Mouse (Mus musculus): ENCODE results near the gene Ptprd.
"Not testable (repeated sequence)": the region's sequence is repeated elsewhere in the genome, so short reads cannot be mapped to it uniquely, and the experiment has no call there.

The Ptprd gene

DNA sequence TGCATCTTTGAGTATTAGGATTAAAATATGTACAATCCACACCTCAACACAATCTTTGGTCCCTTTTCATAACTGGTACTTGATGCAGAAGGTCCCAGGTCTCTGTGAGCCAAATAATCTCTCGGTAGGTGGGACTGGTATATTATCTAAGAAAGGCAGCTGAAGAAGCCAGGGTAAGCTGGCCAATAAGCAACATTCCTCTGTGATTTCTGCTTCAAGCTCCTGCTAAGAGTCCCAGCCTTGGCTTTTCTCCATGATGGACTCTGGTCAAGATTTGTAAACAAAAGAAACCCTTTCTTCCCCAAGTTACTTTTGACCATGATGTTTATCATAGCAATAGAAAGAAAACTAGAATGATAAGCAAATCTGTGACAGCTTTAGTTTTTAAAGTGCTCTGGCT is 2012.4 kb downstream of the Ptprd start:
- no peak for DNase-seq (ENCODE audit: extremely low spot score)

DNA sequence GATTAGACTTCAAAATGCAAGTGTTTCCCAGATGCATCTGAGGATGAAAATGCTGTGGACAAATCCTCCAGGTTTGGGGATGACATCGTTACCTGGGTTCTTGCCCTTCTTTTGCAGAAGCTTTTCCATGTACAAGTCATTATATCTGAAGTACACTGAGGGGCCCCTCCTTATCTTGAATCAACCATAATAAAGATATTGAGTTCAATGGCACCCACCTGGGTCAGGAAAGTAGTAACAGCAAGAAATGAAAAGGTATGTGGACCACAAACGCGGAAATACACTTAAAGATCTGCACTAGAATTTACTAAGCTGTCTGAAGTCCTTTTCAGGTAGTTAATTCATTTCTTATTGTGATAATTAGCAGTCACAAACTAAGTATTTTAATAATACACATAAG is 2017.0 kb downstream of the Ptprd start:
- no peak for DNase-seq (ENCODE audit: extremely low spot score)

DNA sequence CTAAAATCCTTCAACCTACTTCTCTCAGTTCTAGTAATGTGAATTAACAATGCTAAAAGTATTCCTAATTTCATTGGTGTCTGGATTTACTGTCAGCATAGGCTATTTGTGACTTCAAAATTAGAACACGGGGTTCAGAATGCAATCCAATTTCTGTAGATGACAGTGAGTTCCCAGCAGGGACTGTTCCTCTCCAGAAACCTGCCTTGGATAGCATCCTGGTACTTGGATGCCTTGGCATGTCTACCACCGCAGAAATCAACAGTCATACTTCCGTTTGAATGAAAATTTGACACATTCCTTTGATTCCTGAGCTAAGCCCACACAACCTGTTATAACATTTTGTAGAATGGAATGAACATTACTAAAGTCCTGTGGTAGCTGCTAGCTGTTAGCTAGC is 2018.3 kb downstream of the Ptprd start:
- DNase-seq (ENCODE audit: extremely low spot score) = no peak

DNA sequence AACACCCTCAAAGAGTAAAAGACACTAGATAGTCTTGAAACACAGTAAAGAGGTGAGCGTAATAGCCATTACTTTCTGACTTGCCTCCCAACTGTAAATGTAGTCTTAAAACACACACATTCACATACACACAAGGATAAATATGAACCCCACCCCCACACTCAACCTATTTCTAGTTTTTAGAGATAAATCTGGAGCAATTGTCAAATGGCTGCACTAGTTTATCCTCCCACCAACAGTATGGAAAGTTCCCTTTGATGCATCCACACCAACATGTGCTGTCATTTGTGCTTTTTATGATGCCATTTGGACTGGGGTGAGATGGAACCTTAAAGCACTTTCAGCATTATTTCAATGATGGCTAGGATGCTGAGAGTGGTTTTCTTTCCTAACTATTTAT is 2019.7 kb downstream of the Ptprd start:
- DNase-seq (ENCODE audit: extremely low spot score) = no peak

DNA sequence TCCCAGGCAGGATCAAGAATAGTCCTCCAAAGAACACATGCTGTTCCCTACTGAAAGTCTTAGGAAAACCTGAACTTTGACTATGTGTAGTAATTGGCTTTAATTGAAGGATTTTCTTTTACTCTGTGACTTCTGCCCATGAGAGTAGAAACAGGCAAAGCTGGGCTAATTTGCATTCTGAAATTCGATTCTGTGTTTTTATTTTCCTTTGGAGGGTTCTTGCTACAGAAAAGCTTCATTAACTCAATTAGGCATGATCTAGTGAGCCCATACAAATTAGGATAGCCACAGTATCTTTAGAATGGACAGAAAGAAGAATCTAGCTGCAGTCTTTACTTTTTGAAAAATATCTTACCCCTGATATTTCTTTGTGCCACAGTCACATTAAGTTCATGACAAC is 2021.0 kb downstream of the Ptprd start:
- no peak for DNase-seq (ENCODE audit: extremely low spot score)

DNA sequence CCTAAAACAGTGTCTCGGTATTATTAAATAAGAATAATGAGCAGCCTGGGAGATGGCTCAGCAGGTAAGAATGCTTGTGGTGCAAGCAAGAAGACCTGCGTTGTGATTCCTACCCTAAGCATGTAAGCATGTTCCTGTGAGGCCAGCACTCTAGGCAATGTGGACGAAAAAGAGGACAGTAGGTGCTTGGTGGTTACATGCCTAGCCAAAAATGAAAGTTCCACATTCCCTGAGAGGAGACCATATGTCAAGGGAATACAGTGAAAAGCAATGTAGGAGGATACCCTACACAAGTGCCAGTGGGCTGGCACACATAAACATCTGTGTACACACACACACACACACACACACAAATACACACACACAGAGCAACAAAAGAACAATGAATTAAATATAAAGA is 2028.7 kb downstream of the Ptprd start:
- DNase-seq (ENCODE audit: extremely low spot score) = no peak

DNA sequence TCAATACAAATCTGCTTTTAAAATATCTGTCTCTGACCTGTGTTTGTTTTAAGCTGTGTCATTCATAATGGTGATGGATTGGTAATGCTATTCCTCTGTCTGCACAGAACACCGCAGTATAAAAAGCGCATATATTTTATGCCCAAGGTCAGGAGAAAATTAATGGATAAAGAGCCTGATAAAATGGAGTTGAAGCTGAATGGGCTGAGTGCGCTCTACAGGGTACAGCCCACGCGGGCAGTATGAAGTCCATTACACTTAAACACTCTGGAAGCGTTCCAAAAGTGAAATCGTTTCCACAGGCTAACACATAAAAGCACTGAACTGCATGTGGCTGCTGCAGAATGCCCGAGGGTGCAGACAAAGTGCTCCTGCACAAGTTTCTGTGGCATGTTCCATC is 2032.3 kb downstream of the Ptprd start:
- DNase-seq (ENCODE audit: extremely low spot score) = no peak

DNA sequence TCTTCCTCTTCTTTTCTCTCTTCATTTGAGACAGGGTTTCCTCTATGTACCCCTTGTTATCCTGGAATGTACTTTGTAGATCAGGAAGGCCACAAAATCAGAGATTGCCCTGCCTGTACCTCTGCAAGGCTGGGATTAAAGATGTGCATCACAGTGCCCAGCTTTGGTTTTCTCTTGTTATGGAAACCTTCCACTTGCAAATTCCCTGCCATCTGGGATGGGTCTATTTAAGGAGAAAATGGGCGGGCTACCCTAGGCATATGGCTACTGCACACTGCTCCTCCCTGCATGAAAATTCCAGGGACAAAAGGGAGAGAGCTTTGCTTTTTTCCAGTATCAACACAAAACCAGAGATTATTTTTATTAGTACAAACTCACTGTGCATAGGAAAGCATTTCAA is 2036.7 kb downstream of the Ptprd start:
- DNase-seq (ENCODE audit: extremely low spot score) = no peak

DNA sequence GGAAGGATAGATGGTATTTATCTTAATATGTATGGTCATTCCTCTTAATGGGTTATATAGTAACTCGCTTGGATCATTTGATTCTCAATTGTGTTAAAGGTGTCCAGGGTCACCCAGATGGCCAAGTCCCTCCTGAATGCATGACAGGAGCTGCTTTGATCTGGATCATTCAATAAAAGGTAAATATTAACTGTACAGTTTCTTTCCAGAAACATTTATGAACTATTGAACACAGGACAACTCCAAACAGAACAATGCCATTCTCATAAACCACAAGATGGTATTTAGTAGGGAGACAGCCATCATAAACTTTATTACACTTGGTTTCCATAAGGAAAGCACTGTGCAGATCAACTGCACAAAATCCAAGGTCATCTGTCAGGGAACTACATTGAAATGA is 2056.0 kb downstream of the Ptprd start:
- DNase-seq (ENCODE audit: extremely low spot score) = no peak

DNA sequence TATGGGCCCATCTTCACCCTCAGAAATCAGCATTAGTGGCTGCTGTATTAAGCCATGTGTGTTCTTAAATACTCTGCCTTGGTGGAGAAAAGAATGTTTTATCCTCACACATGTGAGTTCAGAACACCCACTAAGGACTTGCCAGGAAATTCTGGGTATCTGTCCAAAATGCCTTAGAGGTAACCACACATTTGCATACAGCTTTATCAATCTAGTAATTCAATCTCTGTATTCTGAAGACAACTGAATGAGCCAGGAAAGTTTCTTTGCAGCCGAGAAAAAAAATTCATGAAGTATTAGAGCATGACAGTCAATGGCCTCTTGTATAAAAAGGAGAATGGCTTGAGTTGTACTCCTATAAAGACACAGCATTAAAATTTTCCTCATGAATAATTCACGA is 2057.6 kb downstream of the Ptprd start:
- DNase-seq (ENCODE audit: extremely low spot score) = no peak

DNA sequence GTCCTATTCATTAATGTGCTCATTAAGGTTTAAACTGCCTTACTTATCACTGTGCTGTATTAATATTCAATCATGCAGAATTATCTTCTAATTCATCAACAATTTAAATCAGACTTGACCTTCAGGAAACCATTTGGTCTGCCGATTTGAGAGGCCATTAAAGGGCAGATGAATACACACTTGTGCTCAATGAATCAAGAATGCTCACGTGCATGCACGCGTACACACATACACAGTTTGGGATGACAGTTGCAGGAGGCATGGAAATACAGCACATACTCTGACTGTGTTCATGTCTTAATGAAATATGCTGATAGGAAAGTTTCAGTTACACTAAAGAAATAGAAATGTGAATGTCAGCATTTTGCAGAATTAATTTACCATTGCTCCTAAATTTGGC is 2066.8 kb downstream of the Ptprd start:
- DNase-seq (ENCODE audit: extremely low spot score) = no peak

DNA sequence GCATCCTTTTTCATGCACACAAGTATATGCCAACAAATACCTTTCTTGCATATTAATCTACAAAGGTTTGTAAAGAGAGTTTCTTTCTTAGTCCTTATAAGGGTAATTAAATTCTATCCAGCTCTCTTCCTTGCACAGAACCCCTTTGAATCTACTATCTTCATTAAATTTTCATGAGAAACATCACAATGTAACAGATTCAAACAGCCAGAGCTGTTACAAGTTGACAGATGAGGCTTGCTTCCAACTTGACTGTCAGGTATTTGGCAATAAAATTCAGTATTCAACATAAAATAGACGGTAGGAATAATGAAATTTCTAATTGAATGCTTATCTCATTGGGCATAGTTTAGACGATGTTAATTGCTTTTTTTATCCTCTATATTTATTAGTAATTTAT is 2067.4 kb downstream of the Ptprd start:
- no peak for DNase-seq (ENCODE audit: extremely low spot score)

DNA sequence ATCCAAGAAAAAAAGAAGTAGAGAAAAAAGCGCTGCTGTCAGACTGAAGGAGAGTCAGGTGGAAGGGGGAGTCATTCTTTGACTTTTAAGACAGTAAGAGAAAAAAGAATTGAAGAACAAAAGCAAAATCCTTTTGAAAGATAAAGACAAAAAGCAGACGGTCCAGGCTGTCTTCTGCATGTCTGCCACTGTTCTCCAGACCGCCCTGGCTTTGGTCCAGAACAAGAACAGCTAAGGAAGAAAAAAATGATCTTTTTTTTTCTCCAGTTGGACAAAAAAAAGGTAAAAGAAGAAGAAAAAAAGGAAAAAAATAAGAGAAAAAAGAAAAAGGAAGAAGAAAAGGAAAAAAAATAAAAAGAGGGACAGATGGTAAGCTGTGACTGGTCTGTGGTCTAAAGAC is 2073.9 kb downstream of the Ptprd start:
- DNase-seq (ENCODE audit: extremely low spot score) = no peak

DNA sequence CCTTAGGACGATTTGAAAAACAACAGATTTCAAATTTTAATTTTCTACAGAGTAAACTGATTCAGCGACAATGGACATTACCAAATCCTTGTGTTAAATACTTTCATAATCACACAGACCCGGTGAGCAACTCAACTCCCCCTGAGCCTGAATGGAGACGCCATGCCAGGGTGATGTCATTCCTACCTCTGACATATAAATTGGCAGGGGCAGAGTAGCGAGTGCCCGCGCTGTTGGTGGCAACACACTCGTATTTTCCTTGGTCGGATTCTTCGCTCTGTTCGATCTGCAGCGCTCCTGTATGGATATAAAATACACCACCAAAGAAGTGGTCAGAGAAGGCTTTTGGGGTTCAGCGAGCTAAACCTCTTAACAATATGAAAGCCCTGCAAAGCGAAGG is 2075.1 kb downstream of the Ptprd start:
- DNase-seq (ENCODE audit: extremely low spot score) = no peak

DNA sequence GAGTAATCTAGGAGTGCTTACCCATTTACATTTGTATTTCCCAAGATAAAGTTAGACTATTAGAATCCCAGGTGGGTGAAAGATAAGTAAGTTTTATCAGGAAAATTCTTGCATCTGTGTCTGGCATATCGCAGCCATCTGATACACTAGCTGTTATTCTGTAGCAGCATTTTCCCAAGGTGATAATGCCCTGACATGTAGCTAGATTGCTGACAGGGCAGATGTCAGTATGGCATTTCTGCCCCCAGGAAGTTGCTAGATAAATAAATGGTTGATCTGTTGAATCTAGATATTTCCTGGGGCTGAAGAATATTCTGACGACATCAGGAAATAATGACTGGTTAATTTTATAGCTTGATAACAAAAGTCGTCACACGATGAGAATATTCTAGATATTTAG is 2119.9 kb downstream of the Ptprd start:
- DNase-seq (ENCODE audit: extremely low spot score) = no peak

DNA sequence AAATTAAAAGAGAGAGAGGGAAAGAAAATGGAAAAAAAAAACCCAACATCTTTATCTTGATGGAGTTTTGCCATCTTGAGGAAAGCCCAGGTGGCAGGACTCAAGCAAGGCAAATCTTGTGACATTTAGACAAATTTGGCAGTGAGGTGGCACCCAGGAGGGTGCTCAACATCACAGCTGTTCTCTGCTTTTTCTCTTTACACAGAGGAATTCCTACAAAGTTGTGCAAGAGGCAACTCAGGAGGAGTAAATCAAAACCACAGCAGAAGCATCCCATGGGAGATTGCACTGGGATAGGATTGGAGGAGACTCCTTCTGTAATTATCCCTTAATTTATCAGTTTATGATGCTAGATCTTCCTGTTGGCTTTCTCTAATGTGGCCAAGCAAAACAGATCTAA is 2121.9 kb downstream of the Ptprd start:
- DNase-seq (ENCODE audit: extremely low spot score) = no peak

DNA sequence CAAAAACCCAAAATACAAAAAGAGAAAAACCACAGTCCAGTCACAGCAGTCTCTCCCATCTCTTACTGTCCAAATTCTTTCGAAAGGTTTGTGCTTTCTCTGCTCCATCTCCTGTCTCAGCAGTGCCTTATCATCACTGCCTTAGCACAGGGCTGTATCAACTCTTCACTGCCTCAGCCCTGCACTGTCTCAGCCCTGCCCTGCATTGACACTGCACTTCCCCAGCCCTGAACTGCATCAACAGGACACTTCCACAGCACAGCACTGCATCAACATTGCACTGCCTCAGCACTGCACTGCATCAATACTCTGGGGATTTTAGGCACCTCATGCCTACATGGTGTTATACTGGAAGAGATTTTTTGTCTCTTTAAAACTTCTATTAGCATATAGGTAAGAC is 2135.7 kb downstream of the Ptprd start:
- no peak for DNase-seq (ENCODE audit: extremely low spot score)

DNA sequence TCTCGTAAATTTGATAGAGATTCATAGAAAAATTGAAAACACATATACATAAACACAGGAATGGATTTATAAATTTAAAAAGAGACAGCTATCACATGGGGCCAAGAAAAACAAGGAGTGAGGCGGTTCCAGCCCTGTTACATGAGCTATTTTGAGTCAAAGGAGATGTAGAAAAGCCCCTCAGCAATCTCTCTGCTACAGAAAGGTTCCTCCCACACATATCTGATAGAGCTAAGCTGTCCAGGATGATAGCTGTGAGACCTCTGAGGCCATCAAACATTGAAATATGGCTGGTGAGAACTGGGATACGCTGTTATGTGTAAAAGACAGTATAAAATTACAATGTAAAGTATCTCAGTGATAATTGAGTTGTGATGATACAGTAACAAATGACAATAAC is 2138.5 kb downstream of the Ptprd start:
- DNase-seq (ENCODE audit: extremely low spot score) = no peak

DNA sequence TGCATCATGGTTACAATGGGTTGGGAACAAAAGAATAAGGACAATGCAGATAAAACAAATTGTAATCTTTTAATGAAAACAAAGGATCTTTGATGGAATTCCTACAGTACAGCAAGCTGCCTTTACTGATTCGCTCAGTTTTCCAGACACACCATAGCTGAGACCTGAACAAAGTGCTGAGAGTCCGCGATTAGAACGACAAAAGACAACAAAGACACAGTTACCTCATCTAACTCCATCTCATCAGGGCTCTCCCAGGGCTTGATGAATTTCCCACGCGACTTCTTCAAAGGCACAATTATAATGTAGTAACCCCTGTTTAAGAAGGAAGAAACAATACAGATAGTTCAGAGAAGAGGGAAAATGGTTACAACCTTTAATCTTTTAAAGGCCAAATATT is 2140.0 kb downstream of the Ptprd start:
- DNase-seq (ENCODE audit: extremely low spot score) = no peak

DNA sequence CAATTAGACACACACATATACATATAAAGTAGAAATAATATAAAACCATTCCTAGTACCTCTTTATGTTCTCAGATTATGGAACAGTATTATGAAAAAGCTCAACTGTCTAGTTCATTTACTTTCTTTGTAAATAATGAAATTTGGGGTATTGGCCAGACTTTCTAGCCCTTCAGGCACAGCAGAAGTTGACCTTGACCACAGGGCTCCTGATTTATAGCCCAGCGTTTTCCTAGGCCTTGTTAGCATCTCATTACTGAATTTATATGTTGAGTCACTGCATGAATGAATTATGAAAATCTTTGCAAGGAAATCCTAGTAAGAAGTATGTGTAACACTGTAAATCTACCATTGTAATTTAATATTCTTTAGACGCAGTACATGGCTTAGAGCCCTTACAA is 2154.9 kb downstream of the Ptprd start:
- DNase-seq (ENCODE audit: extremely low spot score) = no peak

DNA sequence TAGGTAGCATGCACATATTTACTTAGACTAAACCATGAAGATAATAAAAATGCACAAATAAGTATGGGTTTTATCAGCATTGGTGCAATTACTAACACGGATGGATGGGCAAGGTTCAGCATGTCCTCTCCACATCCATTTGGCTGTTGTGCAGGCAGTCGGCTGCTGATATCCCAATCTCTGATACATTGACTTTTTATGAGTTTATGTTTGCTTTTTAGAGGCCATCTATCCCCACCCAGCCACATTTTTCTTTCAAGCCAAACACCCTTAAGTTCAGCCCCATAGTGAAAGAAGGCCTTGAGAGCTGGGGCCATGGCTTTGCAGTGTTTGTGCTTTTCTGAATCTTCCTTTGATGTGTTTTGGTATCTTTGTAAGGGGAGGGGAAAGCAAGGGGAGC is 2166.1 kb downstream of the Ptprd start:
- DNase-seq (ENCODE audit: extremely low spot score) = no peak

DNA sequence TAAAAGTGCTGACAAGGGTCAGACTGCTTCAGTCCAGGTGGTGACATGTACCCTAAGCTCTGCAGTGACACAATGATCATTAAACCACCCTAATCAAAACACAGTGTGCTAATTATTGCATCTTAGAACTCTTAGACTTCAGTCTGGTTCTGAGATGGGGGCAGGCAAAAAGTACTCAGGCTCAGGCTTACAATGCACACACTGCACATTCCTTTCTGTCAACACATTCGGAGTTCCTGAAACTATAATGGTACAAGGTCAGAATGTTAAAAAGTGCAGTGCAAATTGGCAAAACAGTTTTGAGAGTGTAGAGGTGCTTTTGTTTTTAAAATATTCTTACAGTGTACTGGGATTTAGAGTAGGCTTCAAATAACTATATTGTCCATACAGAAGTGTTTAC is 2167.0 kb downstream of the Ptprd start:
- no peak for DNase-seq (ENCODE audit: extremely low spot score)

DNA sequence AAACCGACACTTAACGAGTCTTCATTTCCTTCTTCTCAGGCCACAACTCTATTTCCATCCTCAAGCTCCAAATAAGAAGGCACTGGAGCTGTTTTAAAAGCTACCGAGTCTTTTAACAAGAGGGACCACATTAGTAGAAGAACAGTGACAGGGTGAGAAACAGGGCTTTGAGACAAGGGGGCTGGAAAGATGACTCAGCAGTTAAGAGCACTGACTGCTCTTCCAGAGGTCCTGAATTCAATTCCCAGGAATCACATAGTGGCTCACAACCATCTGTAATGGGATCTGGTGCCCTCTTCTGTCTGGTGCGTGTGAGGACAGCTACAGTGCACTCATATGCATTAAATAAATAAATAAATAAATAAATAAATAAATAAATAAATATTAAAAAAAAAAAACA is 2174.6 kb downstream of the Ptprd start:
- DNase-seq (ENCODE audit: extremely low spot score) = not testable (repeated sequence)

DNA sequence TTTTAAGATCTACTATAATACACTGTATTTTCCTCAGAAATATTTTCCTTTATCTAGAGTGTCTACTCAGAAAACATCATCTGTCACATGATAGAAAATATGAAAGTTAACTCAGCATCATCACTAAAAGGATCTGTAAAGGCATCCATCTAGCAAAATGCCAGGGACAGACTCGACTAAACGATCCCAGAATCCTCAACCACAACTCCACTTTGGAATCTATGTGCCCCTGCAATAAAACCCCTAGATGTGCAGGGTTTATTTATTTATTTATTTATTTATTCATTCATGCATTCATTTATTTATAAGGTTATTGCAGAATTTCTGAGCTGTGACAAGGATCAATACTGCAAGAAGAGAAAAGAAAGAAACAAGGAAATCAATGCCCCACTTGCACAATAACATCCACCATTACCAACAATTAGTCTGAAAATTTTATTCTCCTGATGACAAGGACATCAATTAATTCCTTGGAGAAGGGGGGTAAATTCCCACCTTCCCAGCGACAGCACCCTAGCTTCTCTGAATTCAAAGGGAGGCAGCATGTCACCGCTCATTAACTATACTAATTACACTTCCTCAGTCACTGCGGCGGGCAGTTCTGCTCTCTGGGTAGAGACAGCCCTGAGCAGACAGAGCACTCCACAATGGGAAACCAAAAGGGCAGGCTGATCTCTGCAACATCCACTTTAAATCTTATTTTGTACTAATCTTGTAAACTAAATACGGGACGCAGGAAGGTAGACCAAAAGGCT is 2186.0 kb downstream of the Ptprd start:
- DNase-seq (ENCODE audit: extremely low spot score) = no peak

DNA sequence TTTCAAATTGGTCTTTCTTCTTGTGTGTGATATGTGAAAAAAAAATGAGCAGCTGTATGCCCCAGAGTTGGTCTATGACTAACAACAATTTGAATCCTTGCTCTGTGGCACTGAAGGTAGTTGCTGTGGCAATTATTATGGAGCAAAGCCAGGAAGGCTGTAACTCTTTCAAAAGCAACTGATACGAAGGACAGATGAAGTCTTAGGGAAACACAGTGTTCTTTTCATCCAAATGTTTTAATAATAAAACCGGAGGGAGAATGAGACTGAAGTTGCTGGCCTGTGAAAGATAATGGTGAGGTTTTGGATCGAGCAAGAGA is 2187.3 kb downstream of the Ptprd start:
- no peak for DNase-seq (ENCODE audit: extremely low spot score)

All from embryo, embryonic 9.5 days (tissue).